Mouse (Mus musculus) forebrain, embryonic 10.5 days (tissue): ENCODE measurements around the gene Fev. TPM values are rescaled to one million over a fixed set of nuclear protein-coding genes. Genes with fewer than 3 reads are reported as not detected.

Source experiments
- DNase-seq: peaks from one replicate; pipeline ENCODE4 v3.0.0-alpha.2; 2017; ENCODE audit warnings: low spot score; ENCODE audit errors: extremely low spot score
- H3K27ac ChIP-seq: fragments of 300-500 bp; sonication (generic); 2 replicates; pipeline ENCODE4 v1.5.1; 2016; ENCODE audit warnings: mild to moderate bottlenecking
- H3K27me3 ChIP-seq: fragments of 300-500 bp; sonication (generic); 2 replicates; pipeline ENCODE4 v1.6.1; 2016; ENCODE audit warnings: mild to moderate bottlenecking; ENCODE audit not compliant: poor library complexity, severe bottlenecking
- H3K36me3 ChIP-seq: fragments of 300-500 bp; sonication (generic); replicated peaks from 2 replicates; pipeline ENCODE4 v1.6.1; 2016; ENCODE audit warnings: mild to moderate bottlenecking, moderate library complexity
- H3K4me1 ChIP-seq: fragments of 300-500 bp; sonication (generic); 2 replicates; pipeline ENCODE4 v1.6.1; 2016
- H3K4me3 ChIP-seq: fragments of 300-500 bp; sonication (generic); 2 replicates; pipeline ENCODE4 v1.5.1; 2016; ENCODE audit warnings: mild to moderate bottlenecking, moderate library complexity
- H3K9me3 ChIP-seq: fragments of 300-500 bp; sonication (generic); 2 replicates; pipeline ENCODE4 v1.6.1; 2016; ENCODE audit warnings: mild to moderate bottlenecking, moderate library complexity
- WGBS: fragments of 180-500 bp; shearing (Covaris S2); methylation state at CpG from one replicate; pipeline ENCODE4 v1.1.7; 2016; 5-methylcytosine and 5-hydroxymethylcytosine counted together
- polyA plus RNA-seq: library from polyadenylated mRNA; unstranded; fragments of >200 nt; fragmentation: Nextera tagmentation; extraction: Ambion mirVana; gene quantifications from 2 replicates; pipeline ENCODE4 v1.2.1, GENCODE M21; 2016

Gene Fev
- polyA plus RNA-seq, 1 experiment from 2014 or later: not detected

DNA sequence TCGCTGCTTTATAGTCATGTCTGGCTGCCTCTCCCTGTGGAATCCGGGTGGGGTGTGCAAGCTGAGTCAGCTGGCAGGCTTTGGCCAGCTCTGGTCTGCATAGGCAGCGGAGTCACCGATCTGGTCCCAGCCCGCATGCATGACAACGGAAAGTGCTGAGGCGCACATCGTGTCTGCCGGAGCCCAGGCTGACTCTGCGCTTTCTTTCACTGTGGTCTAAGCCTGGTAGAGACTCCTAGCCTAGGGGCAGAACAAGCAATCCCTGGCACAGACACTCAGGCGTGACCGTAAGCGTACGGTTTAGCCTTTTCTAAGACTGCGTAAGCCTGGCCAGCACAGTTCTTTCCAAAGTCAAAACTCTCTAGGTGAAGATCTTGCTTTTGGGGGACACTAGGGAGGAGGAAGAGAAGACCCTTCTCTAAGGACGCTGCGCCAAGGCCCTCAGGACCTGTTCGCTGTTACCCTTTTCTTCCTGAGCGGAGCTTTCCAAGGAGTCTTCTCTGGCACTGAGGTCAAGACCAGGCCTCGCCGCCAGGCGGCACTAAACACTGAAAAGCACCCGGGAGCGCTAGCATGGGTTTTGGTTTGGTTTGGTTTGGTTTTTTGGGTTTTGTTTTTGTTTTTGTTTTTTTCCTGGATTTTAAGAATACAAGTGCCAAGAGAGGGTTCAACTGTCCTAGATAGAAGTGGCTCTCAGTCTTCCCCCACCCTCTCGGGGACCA is 8.1 kb upstream of the Fev start, which contains the start of gene Cryba2:
Gene Cryba2 (minus strand): TSS at position 10 of the 722 bp plus-strand sequence.
- WGBS: 3% methylated on average over 25 of the region's 25 CpGs
- Histone ChIP-seq H3K4me1 (peaks cover 26% of the 10 kb centered on the region), H3K27ac (no peak within 1 kb of the TSS), H3K36me3 (no peaks in the 10 kb centered on the region), H3K4me3 (peak within 1 kb of the TSS; percentile 27), H3K9me3 (no peaks in the 10 kb centered on the region), H3K27me3 (peaks cover 100% of the 10 kb centered on the region)
- peak; percentile 68 for DNase-seq

DNA sequence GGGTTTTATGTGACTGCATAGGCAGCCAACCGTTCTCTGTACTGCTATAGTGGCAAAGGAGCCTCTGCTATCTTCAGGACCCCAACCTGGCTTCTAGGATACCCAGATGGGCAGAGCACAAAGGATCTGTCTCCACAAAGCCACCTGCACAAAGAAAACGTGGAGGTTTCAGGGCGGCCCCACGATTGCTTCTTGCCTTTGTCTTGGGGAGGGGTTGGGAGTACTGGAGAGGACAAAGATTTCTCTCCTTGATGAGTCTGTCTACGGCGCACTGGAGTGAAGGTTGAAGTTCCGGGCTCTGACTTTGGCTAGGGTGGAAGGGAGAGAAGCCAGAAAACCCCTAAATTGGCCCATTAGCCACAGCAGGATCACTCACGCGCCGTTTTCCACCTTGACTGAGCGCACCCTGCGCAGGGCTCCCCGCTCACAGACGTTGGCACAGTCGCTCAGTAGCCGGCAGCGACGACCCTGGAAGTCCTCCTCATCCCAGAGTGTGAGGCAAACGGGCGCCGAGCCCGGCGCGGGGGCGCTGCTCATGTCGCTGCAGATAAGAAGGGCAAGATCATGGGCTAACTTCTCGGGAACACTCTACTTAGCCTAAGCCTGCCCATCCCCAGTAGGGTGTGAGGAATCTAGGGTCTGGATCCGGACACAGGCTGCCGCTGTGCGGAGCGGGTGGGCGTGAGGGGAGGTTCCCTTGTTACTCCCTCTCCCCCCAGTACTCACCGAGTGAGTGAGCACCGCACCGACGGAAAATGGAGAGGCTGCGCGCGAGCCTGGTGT is 7.3 kb upstream of the Fev start:
- Histone ChIP-seq H3K27ac (no peak overlapping the region), H3K4me1 (peaks cover 19% of the 10 kb centered on the region), H3K4me3 (peak overlapping the region; percentile 27), H3K27me3 (peaks cover 100% of the 10 kb centered on the region), H3K9me3 (no peaks in the 10 kb centered on the region), H3K36me3 (no peaks in the 10 kb centered on the region)
- WGBS: 2% methylated on average over 39 of the region's 39 CpGs
- DNase-seq: no peak

DNA sequence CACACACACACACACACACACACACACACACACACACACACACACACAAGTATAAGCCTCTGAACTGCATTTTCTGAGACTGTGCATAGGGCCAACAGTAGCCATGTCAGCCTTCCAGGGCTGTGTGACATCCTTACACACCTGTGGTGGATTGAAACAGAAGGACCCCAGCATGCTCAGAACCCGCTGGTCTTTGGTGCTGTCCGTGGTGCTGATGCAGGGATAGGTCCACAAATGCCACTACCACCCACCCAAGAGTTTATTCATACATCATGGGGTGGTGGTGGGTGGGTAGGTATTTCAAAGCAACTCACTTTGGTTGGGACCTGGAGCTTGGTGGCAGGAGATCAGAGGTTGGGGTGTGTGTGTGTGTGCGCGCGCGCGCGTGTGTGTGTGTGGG is 6.3 kb upstream of the Fev start:
- no peaks in the 10 kb centered on the region for H3K9me3 ChIP-seq
- WGBS: 4% methylated on average over 8 of the region's 8 CpGs

DNA sequence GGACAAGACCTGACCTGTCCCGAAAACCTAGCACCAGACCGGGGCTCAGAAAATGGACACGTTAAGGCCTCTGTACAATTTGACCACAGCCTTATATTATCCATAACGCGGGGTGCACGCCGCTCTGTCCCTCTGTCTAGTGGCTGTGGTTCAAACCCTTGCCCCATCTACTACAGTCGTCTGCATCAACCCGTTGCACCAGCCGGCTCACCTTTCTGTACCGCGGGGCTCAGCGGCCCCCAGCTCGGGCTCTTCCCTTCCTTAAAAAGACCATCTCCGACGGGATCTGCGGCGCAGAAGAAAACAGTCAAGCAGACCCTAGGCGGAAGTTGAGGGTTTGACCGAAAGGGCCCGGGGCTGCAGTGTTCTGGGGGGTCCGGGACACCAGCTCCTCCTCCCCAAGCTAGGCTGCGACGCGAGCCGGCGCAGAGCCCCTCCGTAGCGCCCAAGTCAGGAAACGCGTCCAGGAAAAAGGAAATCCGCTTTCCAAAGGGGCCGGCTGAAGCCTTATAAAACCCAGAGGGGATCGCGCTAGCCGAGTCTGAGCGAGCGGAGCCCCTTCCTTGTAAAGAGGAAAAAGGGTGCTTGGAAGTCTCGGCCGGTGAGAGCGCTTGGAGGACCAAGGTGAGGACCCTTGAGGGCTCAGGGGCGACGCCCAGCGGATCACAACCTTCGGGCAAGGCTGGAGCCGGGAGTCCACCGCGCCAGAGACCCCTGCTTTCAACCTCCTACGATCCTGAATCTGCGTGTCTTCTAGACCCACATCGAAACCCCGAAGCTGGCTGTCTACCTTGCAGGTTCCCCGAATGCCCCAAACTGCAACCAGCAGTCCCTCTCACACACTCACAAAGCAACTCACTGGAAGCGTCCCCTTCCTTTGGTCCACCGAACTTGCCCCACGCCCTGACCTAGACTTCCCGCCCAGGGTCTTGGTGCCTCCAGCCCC is 750 bp downstream of the Fev start:
- no peak overlapping the region for H3K27ac ChIP-seq
- H3K27me3 ChIP-seq: peaks cover 100% of the 10 kb centered on the region
- H3K4me1 ChIP-seq: peaks cover 37% of the 10 kb centered on the region
- no peaks in the 10 kb centered on the region for H3K9me3 ChIP-seq
- no peaks in the 10 kb centered on the region for H3K36me3 ChIP-seq
- H3K4me3 ChIP-seq: peak overlapping the region; percentile 36
- DNase-seq: no peak
- under 1% methylated on average over 57 of the region's 57 CpGs for WGBS

More for the DNA sequence above, 6.3 kb upstream of the Fev start:
- H3K36me3 ChIP-seq: no peaks in the 10 kb centered on the region
- H3K27me3 ChIP-seq: peaks cover 100% of the 10 kb centered on the region
- peaks cover 16% of the 10 kb centered on the region for H3K4me1 ChIP-seq
- no peak overlapping the region for H3K4me3 ChIP-seq
- peak; percentile 47 for DNase-seq
- no peak overlapping the region for H3K27ac ChIP-seq

DNA sequence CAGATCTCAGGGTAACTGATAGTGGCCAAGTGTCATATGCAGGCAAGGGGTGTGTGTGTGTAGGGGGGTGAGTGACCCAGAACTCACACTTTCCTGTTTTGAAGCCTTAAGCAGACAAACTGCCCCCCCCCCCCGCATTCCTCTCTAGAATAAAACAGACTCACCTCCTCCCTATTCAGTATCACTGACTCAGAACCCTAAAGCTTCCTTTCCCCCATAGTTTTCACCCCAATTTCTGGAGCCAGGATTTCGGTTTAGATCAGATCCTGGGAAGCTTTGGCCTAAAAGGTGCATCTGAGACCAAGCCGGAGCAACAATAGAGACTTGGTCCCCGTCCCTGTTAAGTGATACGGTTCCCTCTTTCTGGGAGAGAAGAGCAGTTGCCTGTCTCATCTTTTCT is 1.8 kb downstream of the Fev start:
- 3% methylated on average over 5 of the region's 5 CpGs for WGBS

DNA sequence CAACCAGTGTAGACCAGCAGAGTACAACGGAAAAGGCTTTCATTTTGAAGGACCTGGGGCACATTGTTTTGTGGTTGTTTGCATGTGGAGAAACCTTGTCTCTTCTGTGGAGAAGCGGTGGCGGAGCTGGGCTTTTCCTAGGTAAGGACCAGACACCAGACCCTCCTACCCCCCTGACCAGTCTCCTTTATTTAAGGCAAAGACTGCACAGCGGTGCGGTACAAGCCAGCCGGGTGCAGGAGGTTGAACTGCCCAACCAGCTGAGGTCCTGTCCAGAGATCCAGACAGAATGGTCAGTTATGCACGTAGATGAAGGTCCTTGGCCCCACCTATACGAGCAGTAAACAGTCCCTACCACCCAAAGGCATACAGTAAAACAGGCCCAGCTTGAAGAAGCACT is 2.4 kb downstream of the Fev start:
- H3K4me3 ChIP-seq: peak overlapping the region; percentile 45
- DNase-seq: no peak
- no peak overlapping the region for H3K27ac ChIP-seq

More for the DNA sequence above, 1.8 kb downstream of the Fev start:
- no peaks in the 10 kb centered on the region for H3K9me3 ChIP-seq
- no peaks in the 10 kb centered on the region for H3K36me3 ChIP-seq
- H3K4me1 ChIP-seq: peaks cover 37% of the 10 kb centered on the region
- H3K27me3 ChIP-seq: peaks cover 100% of the 10 kb centered on the region
- no peak overlapping the region for H3K27ac ChIP-seq
- H3K4me3 ChIP-seq: no peak overlapping the region
- DNase-seq: no peak

DNA sequence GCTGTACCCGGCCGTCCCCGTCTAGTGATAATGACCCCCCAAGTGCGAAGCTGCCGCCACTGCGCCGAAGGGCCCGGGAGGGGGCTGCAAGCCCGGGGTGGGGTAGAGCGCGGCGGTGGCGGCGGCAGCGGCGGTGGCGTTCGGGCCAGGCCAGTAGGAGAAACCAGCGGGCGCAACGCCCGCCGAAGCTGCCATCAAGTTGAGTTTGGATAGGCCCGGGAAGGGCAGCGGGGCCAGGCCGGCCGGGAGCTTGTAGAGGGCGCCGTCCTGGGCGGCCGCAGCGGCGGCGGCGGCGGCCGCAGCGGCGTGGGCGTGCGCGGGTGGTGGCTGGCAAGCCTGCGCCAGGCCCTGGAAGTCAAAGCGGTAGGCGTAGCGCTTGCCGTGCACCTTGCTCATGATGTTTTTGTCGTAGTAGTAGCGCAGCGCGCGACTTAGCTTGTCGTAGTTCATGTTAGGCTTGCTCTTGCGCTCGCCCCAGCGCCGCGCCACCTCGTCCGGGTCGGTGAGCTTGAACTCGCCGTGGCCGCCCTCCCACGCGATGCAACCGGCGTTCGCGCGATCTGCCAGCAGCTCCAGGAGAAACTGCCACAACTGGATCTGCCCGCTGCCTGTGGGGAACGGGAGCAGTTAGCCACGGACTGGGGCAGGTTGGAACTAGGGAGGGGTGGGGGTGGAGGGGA is 3.0 kb downstream of the Fev start:
- WGBS: under 1% methylated on average over 74 of the region's 74 CpGs
- peak overlapping the region; percentile 45 for H3K4me3 ChIP-seq
- no peak overlapping the region for H3K27ac ChIP-seq
- H3K27me3 ChIP-seq: peaks cover 100% of the 10 kb centered on the region
- DNase-seq: no peak
- no peaks in the 10 kb centered on the region for H3K36me3 ChIP-seq
- peaks cover 37% of the 10 kb centered on the region for H3K4me1 ChIP-seq
- no peaks in the 10 kb centered on the region for H3K9me3 ChIP-seq

More for the DNA sequence above, 2.4 kb downstream of the Fev start:
- Histone ChIP-seq H3K9me3 (no peaks in the 10 kb centered on the region), H3K36me3 (no peaks in the 10 kb centered on the region), H3K4me1 (peaks cover 37% of the 10 kb centered on the region), H3K27me3 (peaks cover 100% of the 10 kb centered on the region)
- under 1% methylated on average over 8 of the region's 8 CpGs for WGBS

DNA sequence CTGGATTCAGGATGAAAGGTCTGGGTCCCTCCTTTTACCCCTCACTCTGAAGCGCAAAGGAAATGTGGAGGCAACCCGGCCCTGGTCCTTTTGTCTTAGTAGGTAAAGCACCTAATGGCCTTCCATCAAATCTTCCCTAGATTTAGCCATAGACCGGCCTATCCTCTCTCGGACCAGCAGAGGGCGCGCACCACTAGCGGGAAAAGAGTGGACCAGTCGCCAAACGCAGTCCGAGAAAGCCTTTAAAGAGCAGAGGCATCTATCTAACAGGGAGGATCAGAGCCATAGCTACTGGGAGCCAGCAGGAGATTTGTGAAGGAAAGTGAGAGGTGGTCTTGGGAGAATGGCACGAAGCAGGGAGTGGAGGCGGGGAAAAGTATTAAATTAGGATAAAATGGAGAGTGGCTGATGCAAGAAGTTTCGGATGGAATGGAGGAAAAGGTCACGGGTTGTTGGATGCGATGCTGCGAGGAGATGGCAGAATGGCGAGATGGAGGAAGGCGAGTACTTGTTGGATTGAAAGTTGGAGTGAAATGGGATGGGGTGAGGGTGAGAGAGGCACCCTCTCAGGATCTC is 4.3 kb downstream of the Fev start:
- Histone ChIP-seq H3K4me3 (no peak overlapping the region), H3K27ac (no peak overlapping the region), H3K4me1 (peaks cover 36% of the 10 kb centered on the region), H3K9me3 (no peaks in the 10 kb centered on the region), H3K27me3 (peaks cover 96% of the 10 kb centered on the region), H3K36me3 (no peaks in the 10 kb centered on the region)
- 1% methylated on average over 18 of the region's 18 CpGs for WGBS
- DNase-seq: peak; percentile 79

DNA sequence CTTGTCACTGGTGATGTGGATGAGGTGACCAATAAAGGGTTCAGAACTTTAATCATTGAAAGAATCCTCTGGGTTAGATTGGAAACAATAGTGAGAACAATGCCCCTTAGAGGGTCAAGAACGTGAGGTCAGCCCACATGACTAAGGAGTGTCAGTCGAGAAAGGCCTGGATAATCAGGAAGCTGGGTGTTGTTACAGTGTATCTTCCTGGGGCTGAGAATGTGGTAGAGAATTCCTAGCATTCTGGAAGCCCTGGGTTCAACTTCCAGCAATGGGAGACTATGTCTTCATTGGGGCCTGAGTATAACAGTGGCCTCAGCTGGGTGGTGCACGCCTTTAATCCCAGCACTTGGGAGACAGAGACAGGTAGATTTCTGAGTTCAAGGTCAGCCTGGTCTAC is 8.0 kb downstream of the Fev start:
- H3K9me3 ChIP-seq: no peaks in the 10 kb centered on the region
- no peak overlapping the region for H3K27ac ChIP-seq
- 62% methylated on average over 3 of the region's 3 CpGs for WGBS
- H3K27me3 ChIP-seq: peaks cover 63% of the 10 kb centered on the region
- no peaks in the 10 kb centered on the region for H3K36me3 ChIP-seq
- H3K4me1 ChIP-seq: peaks cover 11% of the 10 kb centered on the region
- no peak for DNase-seq
- no peak overlapping the region for H3K4me3 ChIP-seq

DNA sequence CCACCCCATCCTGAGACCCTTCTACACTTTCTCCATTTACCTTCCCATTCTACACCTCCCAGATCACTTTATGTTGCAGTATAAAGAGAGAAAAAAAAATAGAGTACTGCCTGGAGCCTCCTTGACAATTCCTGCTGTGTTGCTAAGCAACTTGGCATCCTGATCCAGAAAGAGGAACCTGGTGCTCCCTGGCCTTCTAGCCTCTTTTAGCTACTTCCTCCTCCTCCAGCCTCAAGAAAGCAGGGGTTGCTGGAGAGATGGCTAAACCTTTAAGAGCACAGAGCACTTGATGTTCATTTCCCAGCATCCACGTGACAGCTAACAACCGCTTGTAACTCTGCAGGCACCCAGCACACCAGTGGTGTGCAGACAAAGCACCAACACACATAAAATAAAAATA is 13.0 kb downstream of the Fev start:
- WGBS: 74% methylated on average over 2 of the region's 2 CpGs
- Histone ChIP-seq H3K9me3 (no peaks in the 10 kb centered on the region), H3K27ac (no peak overlapping the region), H3K27me3 (peaks cover 19% of the 10 kb centered on the region), H3K4me3 (no peak overlapping the region), H3K4me1 (no peaks in the 10 kb centered on the region), H3K36me3 (no peaks in the 10 kb centered on the region)
- no peak for DNase-seq

DNA sequence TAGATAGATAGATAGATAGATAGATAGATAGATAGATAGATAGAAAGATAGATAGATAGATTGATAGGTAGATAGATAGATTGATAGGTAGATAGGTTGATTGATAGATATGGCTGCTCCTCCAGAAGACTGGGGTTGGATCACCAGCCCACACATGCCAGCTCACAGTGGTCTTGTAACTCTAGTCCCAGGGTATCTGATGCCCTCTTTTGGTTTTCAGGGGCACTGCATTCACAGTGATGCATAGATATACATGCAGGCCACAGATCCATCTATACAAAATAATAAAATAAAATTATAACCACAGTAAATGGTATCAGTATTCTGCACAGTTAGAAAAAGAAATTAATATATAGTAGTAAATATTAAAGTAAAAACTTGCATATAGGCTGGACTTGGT is 23.4 kb downstream of the Fev start:
- no peaks in the 10 kb centered on the region for H3K36me3 ChIP-seq
- no peak overlapping the region for H3K4me3 ChIP-seq
- no peak for DNase-seq
- H3K9me3 ChIP-seq: no peaks in the 10 kb centered on the region
- H3K4me1 ChIP-seq: peaks cover 31% of the 10 kb centered on the region
- H3K27me3 ChIP-seq: peaks cover 44% of the 10 kb centered on the region
- H3K27ac ChIP-seq: no peak overlapping the region
